Mouse (Mus musculus) lung, postnatal 25 days (tissue): Measurements from ENCODE around the gene Ramp2.

ENCODE experiments used
- DNase-seq: peaks from one replicate; pipeline ENCODE4 v3.0.0; 2022; ENCODE audit warnings: low spot score

Ramp2 gene

DNA sequence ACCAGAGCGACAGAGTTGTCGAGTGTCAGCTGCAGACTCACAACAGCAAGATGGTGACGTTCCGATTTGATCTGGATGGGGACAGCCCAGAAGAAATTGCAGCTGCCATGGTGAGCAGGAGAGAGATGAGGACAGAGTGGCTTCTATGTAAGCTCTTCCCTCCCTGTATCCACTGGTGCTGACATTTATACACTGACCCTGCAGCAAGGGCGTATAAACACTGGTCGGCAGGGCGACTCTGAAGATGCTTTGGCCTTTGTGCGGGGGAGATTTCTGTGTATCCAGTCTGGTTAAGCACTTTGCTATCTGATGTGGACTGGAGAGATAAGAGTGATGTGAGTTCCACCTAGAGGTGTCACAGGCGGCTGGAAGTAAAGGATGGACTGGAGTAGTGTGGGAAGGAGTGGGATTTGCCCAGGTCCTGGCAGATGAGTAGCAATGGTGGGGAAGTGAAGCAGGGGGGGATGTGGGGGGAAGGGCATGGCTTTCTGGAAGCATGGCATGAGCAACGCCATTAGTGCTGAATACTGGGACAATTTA, 23.8 kb downstream of the Ramp2 start:
- DNase-seq = no peak

- no peak for DNase-seq
Observed at GRCm38 (mm10) chr11:101272446-101272845, 26.6 kb downstream of the Ramp2 start.

DNA sequence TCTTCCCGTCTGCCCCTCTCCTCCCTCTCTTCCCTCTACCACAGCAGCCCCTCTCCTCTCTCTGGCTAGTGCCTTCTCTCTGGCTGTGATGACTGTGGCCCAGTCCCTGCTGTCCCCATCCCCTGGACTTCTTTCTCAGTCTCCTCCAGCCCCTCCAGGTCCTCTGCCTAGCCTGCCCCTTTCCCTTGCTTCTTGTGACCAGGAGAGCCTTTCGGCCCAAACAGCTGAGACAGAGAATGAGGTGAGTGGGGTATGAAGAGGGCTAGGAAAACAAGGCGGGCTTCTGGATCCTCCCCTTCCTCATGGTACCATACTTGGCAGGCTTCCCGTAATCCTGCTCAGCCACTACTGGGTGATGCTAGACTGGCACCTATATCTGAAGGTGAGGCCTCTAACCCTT, 29.5 kb downstream of the Ramp2 start:
- DNase-seq = no peak

GRCm38 (mm10) chr11:101276319-101277070, 30.7 kb downstream of the Ramp2 start:
- DNase-seq = no peak

- peak; percentile 62 for DNase-seq
Observed at GRCm38 (mm10) chr11:101277381-101278222, 31.8 kb downstream of the Ramp2 start.

DNA sequence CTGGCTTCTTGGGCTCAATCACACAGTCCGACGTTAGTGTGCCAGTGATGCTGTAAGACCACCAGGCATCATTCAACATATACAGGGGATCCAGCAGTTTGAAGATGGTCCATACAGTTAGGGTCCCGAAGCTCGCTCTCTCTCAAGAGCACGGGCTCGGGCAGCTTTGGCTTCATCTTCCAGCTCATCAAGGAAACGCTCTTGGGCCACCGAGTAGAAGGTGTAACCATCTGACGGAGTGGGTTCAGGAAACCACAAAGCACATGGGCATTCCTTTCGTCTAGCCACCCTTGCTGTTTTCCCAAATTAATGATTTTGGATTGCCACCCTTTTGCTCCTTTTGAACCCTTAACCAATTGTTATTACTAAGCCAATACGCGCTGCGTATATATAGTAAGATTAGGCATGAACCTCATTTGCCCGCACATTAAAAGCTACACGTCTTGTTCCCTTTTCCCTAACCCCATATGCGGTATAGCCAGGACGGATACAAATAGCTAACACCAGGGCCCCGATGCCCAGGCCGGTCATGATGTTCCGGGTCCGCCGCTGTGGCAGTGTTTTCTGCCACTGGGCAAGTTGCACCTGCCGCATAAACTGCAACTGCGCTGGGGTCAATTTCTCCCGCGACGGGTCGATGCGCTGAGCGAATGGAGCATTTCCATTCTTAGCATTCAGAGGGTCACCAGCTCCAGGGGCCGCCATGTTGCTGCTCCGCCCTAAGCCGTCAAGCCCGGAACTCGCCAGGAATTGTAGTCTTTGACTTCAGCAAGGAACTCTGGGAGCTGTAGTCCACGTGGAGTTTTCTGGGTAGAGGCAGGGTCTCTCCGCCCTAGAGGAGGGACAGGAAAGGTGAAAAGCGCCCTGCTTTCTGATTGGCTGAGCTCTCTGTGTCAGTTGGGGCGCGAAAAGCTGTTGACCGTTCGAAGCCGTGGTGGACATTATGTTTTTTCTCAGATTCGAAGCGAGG, 32.7 kb downstream of the Ramp2 start, which contains the start of the genes Cntd1 and Coa3:
Cntd1 (plus strand) TSS at position 790 of the 970 bp plus-strand sequence.
Coa3 (minus strand) TSS at position 892 of the 970 bp plus-strand sequence.
- DNase-seq = peak; percentile 92

- no peak for DNase-seq
Observed at GRCm38 (mm10) chr11:101279193-101279569, 33.4 kb downstream of the Ramp2 start.

DNA sequence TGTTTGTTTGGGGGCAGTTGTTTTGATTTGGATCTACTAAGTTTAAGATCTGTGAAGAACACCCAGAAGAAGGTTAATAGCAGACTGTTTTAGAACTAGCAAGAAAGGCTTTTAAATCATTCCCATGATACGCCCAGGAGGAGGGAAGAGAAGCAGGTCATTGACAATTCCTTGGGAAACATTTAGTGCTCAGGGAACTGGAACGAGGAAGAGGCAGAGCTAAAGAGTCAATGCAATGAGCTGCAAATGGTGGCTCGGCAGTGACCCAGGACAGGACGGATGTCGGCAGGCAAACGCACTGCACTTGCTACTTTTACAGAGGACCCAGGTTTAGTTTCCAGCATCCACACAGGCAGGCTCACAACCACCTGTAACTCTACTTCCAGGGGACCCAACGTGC, 35.0 kb downstream of the Ramp2 start:
- DNase-seq = no peak

DNA sequence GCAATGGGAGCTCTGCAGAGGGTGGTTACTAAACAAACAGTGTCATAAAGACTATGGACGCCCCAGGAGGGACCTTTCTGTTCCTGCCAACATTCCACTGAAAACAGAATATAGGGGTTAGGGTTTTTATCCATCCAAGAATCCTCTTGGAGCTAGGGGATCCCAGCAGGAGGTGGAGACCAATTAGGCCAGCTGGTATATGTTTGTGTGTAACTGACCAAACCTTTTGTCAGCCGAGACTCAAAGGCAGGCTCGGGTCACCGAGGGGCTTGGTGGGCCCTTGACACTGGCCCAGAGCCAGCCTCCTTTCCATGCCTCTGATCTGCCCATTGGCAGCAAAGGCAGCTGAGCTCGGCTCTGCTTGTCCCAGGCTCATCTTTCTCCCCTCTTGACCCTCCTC, 37.1 kb downstream of the Ramp2 start:
- DNase-seq = no peak

GRCm38 (mm10) chr11:101283805-101284204, 38.0 kb downstream of the Ramp2 start:
- no peak for DNase-seq

GRCm38 (mm10) chr11:101287306-101287705, 41.5 kb downstream of the Ramp2 start:
- peak; percentile 71 for DNase-seq

- no peak for DNase-seq
Observed at GRCm38 (mm10) chr11:101291231-101291630, 45.4 kb downstream of the Ramp2 start.

- no peak for DNase-seq
Observed at GRCm38 (mm10) chr11:101295191-101295590, 49.4 kb downstream of the Ramp2 start.

GRCm38 (mm10) chr11:101300881-101301280, 55.1 kb downstream of the Ramp2 start:
- DNase-seq = no peak

DNA sequence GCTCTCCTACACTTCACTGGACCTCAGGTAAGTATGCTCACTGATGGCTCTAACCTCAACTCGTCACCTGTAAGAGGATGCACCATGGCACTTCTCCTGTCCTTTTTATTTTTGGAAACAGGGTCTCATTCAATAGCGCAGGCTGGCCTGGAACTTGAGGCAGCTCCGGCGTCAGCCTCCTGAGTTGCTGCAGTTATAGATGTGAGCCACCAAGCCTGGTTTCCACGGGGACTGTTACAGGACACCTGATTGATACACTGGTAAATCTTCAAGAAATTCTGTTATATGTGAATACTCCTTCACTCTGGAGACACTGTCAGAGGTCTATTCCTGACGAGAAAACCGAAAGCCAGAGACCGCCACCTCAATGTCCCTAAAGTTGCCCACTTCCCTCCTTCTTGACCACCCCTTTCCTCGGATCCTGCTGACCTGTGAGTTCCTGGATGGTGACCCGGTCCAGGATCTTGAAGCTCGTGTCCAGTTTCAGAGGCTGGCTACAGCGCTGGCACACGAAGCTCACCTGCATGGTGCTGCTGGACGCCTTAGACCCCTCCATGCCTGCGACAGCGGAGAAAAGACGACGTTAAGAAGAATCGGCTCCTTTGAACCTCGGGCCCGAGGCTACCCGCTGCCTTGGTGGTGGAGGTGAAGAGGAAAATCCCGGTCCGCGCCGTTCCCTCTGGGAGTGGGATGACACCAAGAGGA, 55.6 kb downstream of the Ramp2 start:
- no peak for DNase-seq

DNA sequence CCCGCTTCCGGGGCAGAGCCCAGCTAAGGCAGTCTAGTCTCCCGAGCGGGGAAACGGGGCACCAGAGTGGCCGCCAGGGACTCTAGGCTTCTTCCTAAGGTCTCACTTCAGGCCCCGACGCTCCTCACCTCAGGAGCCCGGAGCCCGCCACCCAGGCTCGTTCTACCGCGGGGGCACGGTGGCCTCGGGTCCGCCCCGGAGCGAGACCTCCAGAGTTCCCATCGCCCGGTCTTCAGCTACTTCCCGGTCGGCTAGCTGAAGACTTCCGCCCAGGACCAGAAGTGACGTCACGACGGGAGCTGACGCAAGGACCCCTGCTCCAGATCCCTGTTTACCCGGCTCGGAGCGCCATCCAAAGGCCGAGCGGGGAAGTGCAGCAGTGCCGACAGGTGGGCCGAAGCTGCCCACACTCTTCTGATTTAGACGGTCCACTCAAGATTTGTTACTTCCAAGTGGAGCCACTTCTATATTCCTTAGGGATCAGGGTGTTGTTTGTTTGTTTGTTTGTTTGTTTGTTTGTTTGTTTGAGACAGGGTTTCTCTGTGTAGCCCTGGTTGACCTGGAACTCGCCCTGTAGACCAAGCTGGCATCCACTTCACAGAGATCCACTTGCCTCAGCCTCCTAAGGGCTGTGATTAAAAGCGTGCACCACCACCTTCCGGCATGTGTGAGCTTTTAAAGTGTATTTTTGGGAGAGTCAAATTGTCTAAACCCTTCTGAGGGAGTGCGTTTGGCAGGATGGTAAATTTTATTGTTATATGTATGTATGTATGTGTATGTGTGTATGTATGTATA, 56.4 kb downstream of the Ramp2 start, which contains the start of gene Becn1:
Becn1 (minus strand) TSS at position 283 of the 795 bp plus-strand sequence.
- peak; percentile 97 for DNase-seq

DNA sequence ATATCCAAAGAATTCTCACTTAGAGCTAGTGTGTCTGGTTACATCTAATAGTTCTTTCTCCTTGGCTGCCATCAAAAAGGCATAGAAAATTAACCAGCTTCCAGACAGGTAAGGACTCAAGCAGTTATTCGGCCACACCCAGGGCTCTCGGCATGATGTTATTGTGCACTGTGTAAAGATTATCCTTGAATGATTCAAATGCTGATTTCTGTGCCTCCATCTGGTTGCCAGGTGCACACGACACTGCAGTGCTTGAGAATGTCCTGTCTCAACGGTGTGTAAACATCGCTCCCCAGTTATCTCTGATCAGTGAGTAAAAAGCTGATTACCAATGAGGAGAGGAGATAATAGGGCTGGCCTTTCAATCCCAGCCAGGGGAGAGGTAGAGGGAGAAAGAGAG, 61.9 kb downstream of the Ramp2 start:
- no peak for DNase-seq
